Mouse (Mus musculus) liver, adult (tissue): ENCODE data around the gene H2al1c.
"Not testable (repeated sequence)": the region's sequence is repeated elsewhere in the genome, so short reads cannot be mapped to it uniquely, and the experiment has no call there.

Source experiments
- GATA4 ChIP-seq: IDR thresholded peaks from 2 replicates; pipeline ENCODE4 v1.6.1; 2014; ENCODE audit warnings: mild to moderate bottlenecking, low read length; ENCODE audit not compliant: insufficient replicate concordance

Gene H2al1c

GRCm38 (mm10) chrX:11324359-11324758, 18.9 kb downstream of the H2al1c start, which contains the start of gene H2al1i:
Gene H2al1i, plus strand, starts transcription at chrX:11324659.
- TF ChIP-seq GATA4 = not testable (repeated sequence)

GRCm38 (mm10) chrX:11327522-11327921, 22.1 kb downstream of the H2al1c start, which contains the start of gene H2al1j:
Gene H2al1j, plus strand, starts transcription at chrX:11327822.
- TF ChIP-seq GATA4 = not testable (repeated sequence)

- TF ChIP-seq GATA4 = no peak
These were observed 40.3 kb downstream of the H2al1c start for GRCm38 (mm10) chrX:11345762-11346161.

- no peak for TF ChIP-seq GATA4
These were observed 41.3 kb downstream of the H2al1c start for GRCm38 (mm10) chrX:11346756-11347155.
